Mouse (Mus musculus): ENCODE data around the gene Ccer2.
A peak's percentile ranks its signal among the peaks of the same experiment; 100 is the strongest.

The Ccer2 gene

DNA sequence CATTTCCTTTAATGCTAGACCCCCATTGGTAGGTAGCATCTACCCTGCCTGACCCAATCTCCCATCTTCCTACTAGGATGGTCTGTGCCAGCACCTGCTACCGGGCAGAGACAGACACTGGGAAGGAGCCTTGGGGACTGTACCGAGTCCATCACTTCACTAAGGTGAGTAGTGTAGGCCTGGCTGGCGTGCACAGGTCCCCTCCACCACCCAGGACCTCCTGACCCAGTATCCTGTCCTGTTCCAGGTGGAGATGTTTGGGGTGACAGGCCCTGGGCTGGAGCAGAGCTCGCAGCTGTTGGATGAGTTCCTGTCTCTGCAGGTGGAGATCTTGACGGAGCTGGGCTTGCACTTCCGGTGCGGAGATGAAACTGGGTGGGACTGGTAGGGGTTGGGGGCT lies 6.0 kb upstream of the Ccer2 start:
- no peak for DNase-seq (ENCODE audit: low spot score in 2 of 2)

DNA sequence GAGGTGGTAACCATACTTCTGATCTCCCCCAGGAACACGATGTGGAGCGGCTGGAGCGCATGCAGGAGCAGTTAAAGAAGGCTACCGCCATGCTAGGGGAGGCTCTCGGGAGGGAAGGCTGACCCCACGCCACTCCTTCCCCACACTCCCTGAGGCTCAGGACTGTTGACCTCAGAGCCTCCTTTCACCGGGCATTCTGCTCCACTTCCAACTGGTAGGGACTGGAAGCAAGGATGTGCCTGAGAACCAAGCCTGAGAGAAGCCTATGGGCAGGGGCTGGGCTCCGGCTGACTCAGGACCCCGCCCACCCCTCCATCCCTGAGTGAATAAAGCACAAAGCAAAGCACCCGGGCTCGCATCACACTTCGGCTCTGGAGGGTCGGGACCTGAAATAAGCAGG lies 2.6 kb downstream of the Ccer2 start:
- DNase-seq (ENCODE audit: low spot score in 2 of 2), result no peak

- DNase-seq (ENCODE audit: low spot score in 2 of 2), result no peak
Measured at GRCm38 (mm10) chr7:28761907-28762306, 5.9 kb downstream of the Ccer2 start.

- DNase-seq (ENCODE audit: low spot score in 2 of 2), result no peak
Measured at GRCm38 (mm10) chr7:28765211-28765610, 9.2 kb downstream of the Ccer2 start.

DNA sequence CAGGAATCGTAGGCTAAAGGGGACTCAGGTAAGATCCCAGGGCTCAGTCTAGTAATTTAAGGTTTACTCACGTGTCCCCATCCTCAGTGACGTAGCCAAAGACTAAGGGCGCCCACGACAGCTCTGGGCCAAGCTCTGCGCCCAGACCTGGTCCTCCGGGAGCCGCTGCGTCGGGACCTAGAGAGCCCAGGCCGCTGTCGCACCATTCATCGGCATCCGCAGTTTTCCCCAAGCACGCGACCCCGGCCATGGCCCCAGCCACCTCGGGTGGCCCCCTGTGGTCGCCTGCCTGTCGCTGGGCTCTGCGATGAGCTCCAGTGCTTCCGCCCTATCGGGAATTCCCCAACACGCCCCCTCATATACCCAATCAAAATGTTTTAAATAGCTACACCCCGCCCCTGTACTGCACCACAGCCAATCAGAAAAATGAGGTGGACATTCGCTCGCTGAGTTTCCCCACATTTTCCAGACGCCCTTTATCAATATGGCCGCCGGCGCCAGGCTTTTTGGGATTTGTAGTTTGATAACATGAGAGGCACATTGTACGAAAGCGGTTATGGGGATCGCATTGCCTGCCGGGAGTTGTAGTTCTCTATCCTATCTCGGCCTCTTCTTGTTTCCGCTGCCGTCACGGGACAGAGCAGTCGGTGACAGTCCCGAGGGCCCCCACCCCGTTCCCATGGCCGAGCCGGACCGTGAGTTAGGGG lies 10.4 kb downstream of the Ccer2 start, which contains the start of gene Sirt2:
Gene Sirt2, plus strand, starts transcription at position 563 of the 707 bp plus-strand sequence.
- DNase-seq (ENCODE audit: low spot score in 2 of 2), result peak; percentile 87 to 95

DNA sequence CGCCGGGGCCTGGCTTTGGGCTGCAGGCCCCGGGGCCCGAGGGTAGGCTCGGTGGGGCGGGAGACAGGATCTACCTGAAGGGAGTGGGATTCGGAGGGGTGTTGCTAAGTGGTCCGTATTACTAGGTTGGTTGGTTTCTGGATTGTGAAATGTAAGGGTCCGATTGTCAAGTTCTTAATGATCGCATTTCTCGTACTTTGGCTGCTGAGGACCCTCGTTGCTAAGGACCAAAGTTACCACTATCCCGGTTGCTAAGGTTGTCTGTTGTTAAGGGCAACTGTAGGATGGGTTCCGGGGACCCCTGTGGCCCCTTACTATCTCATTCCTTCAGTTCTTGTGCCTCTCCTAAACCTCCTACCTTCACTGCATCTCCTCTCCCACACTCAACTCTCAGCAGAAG lies 10.9 kb downstream of the Ccer2 start:
- DNase-seq (ENCODE audit: low spot score in 2 of 2), result no peak

- no peak for DNase-seq (ENCODE audit: low spot score in 2 of 2)
Measured at GRCm38 (mm10) chr7:28767462-28767965, 11.5 kb downstream of the Ccer2 start, which contains the start of gene Nfkbib. Gene Nfkbib, minus strand, starts transcription at chr7:28767512.

GRCm38 (mm10) chr7:28769414-28769958 lies 13.5 kb downstream of the Ccer2 start:
- DNase-seq (ENCODE audit: low spot score in 2 of 2), result no peak

- no peak for DNase-seq (ENCODE audit: low spot score in 2 of 2)
Measured at GRCm38 (mm10) chr7:28770309-28770708, 14.3 kb downstream of the Ccer2 start.

GRCm38 (mm10) chr7:28771867-28772266 lies 15.9 kb downstream of the Ccer2 start:
- no peak for DNase-seq (ENCODE audit: low spot score in 2 of 2)

- DNase-seq (ENCODE audit: low spot score in 2 of 2), result no peak
Measured at GRCm38 (mm10) chr7:28773163-28773562, 17.2 kb downstream of the Ccer2 start.

GRCm38 (mm10) chr7:28774164-28774563 lies 18.2 kb downstream of the Ccer2 start:
- peak in 1 of 2 experiments; percentile 32 for DNase-seq (ENCODE audit: low spot score in 2 of 2)

GRCm38 (mm10) chr7:28775129-28775528 lies 19.2 kb downstream of the Ccer2 start:
- DNase-seq (ENCODE audit: low spot score in 2 of 2), result no peak

GRCm38 (mm10) chr7:28778825-28779224 lies 22.9 kb downstream of the Ccer2 start:
- no peak for DNase-seq (ENCODE audit: low spot score in 2 of 2)

- DNase-seq (ENCODE audit: low spot score in 2 of 2), result peak; percentile 79 to 93
Measured at GRCm38 (mm10) chr7:28780067-28780658, 24.2 kb downstream of the Ccer2 start.

DNA sequence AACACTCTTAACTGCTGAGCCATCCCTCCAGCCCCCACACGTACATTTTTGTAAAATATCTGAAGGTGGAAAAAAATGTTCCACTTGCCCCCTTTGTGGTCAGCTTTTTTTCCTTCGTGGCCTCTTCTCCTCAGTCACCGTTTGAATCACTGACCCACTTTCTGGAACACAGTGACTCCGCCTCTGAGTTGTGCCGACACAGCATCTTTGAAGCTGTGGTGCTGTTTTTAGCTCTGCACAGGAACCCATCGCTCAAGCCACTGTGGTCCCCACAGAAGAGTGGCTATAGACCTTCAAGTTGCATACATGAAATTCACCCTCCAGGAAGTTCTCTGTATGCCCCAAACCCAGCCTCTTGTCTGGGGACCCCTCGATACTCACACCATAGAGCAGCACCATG lies 24.9 kb downstream of the Ccer2 start:
- no peak for DNase-seq (ENCODE audit: low spot score in 2 of 2)

GRCm38 (mm10) chr7:28781261-28781663 lies 25.3 kb downstream of the Ccer2 start:
- DNase-seq (ENCODE audit: low spot score in 2 of 2), result no peak

GRCm38 (mm10) chr7:28785161-28785560 lies 29.2 kb downstream of the Ccer2 start:
- no peak for DNase-seq (ENCODE audit: low spot score in 2 of 2)

- no peak for DNase-seq (ENCODE audit: low spot score in 2 of 2)
Measured at GRCm38 (mm10) chr7:28787884-28788283, 31.9 kb downstream of the Ccer2 start.

DNA sequence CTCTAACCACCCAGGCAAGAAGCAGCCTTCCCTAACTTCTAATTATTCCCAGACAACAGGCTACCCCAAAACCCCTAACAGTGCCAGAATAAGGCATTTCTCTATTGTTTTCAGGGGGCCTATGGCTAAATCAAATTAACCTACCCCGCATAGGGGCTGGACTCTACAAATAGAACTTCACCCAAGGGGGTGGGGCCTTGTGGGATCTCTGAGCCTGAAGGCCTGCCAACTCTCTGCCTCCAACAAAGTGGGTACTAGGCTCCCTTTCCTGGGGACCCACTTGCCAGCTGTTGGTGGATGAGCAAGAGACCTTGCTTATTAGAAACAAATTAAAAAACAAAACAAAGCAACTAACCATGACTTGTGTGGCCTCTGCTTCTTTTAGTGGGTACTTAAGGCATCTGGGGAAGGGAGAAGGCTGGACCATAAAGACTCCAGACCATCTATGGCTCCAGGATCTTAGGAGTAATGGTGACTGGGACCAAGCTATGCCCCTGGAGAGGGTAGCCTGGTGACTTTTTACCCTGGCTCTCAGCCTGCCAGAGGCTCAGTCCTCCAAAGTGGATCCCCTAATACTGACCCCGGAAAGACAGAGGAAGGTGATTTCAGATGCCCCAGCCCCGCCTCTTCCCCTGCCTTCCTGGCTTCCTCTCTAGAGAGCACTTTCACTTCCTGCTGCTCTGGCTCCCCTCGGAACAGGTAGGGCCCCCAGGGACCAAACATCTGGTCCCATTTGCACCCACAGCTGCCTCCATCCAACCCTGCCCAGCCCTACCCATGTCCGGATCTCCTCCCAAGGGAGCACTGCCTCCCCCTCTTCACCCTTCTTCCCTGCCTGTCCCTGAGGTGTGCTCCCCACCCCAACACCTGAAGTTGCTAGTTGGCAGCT lies 32.6 kb downstream of the Ccer2 start, which contains the start of gene Rinl:
Gene Rinl, plus strand, starts transcription at position 663 of the 889 bp plus-strand sequence.
- DNase-seq (ENCODE audit: low spot score in 2 of 2), result no peak

DNA sequence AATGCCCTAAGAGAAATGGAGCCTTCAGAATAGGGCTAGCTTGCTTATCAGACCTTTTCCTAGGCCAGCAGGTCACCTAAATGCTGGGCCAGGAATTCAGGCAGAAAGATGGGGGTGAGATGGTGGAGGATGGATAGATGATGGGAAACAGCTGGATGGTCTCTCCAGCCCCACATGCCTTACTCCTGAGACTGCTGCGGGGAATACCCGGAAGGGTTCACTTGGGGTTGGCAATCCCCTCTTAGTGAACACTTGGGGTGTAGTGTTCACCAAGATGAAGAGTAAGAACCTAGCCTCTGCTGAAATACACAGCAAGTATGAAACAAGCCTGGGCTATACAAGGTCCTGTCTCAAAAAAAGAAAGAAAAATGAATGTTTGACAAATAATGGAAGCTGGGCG lies 33.3 kb downstream of the Ccer2 start:
- no peak for DNase-seq (ENCODE audit: low spot score in 2 of 2)
